Mouse (Mus musculus) E14TG2a.4 (cell line): ENCODE data around the gene Psat1.

Source experiments
- CTCF ChIP-seq: conservative IDR thresholded peaks from 2 replicates; pipeline ENCODE4 v1.5.1; 2014; ENCODE audit warnings: low read length
- NANOG ChIP-seq: IDR thresholded peaks from 2 replicates; pipeline ENCODE4 v1.6.1; 2014; ENCODE audit warnings: borderline replicate concordance, low read length, mixed read lengths

DNA sequence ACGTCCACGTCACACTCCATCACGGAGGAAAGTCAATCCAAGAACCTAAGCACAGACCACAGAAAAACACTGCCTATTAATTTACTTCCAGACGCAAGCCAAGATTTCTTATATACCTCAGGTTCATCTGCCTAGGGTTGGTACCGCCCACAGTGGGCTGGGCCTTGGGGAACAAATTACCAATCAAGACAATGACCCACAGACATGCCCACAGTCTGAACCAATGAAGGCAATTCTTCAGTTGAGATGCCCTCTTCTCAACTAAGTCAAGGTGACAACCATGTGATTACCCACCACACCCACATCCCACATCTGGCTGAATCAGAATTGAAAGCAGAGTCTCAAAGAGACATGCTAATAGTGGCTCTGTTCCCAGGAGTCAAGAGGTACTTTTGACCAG is 67.9 kb downstream of the Psat1 start:
- TF ChIP-seq CTCF (no peak), NANOG (no peak)
